Mouse (Mus musculus) myocyte (in vitro differentiated cells): Measurements from ENCODE around the gene Acadvl.

ENCODE experiments used
- CEBPB ChIP-seq: IDR thresholded peaks from 2 replicates; pipeline ENCODE4 v1.6.1; 2011; ENCODE audit warnings: mild to moderate bottlenecking, moderate library complexity; ENCODE audit not compliant: poor library complexity, insufficient read depth, severe bottlenecking
- E2F4 ChIP-seq: IDR thresholded peaks from one replicate; pipeline ENCODE4 v1.6.1; 2011; ENCODE audit warnings: mild to moderate bottlenecking, control low read depth, moderate library complexity; ENCODE audit not compliant: insufficient read depth
- MAX ChIP-seq: IDR thresholded peaks from one replicate; pipeline ENCODE4 v1.6.1; 2011; ENCODE audit warnings: low read depth, mild to moderate bottlenecking, control low read depth
- MYOD1 ChIP-seq, 3 experiments: IDR thresholded peaks; one replicate each; pipeline ENCODE4 v1.6.1; 2011; ENCODE audit warnings: control low read depth in 2 of 3, low read depth in 2 of 3, mild to moderate bottlenecking in 2 of 3, moderate library complexity in 1 of 3; ENCODE audit not compliant: insufficient read length in 2 of 3, control insufficient read depth in 1 of 3
- MYOG ChIP-seq, 3 experiments: IDR thresholded peaks; one replicate each; pipeline ENCODE4 v1.6.1; 2011; ENCODE audit warnings: control low read depth in 2 of 3, low read depth in 2 of 3, mild to moderate bottlenecking in 2 of 3; ENCODE audit not compliant: insufficient read length in 2 of 3, control insufficient read depth in 1 of 3, insufficient read depth in 1 of 3
- POLR2A ChIP-seq: IDR thresholded peaks from one replicate; pipeline ENCODE4 v1.6.1; 2011; ENCODE audit warnings: low read depth, mild to moderate bottlenecking, control low read depth, moderate library complexity; ENCODE audit not compliant: insufficient read length
- POLR2AphosphoS2 ChIP-seq: IDR thresholded peaks from one replicate; pipeline ENCODE4 v1.6.1; 2011; ENCODE audit warnings: low read depth, control low read depth; ENCODE audit not compliant: insufficient read length
- REST ChIP-seq: IDR thresholded peaks from one replicate; pipeline ENCODE4 v1.6.1; 2011; ENCODE audit warnings: mild to moderate bottlenecking, control low read depth, moderate library complexity; ENCODE audit not compliant: insufficient read depth, insufficient read length
- SRF ChIP-seq: IDR thresholded peaks from one replicate; pipeline ENCODE4 v1.6.1; 2011; ENCODE audit warnings: low read depth; ENCODE audit not compliant: control insufficient read depth, insufficient read length
- TCF12 ChIP-seq: IDR thresholded peaks from one replicate; pipeline ENCODE4 v1.6.1; 2011; ENCODE audit warnings: mild to moderate bottlenecking, control low read depth; ENCODE audit not compliant: poor library complexity, insufficient read depth, severe bottlenecking
- TCF3 ChIP-seq: IDR thresholded peaks from one replicate; pipeline ENCODE4 v1.6.1; 2011; ENCODE audit warnings: low read depth, control low read depth; ENCODE audit not compliant: insufficient read length
- USF1 ChIP-seq: IDR thresholded peaks from one replicate; pipeline ENCODE4 v1.6.1; 2011; ENCODE audit warnings: low read depth, mild to moderate bottlenecking, control low read depth, moderate library complexity

GRCm38 (mm10) chr11:69970222-69970621 is 45.0 kb downstream of the Acadvl start:
- no peak for TF ChIP-seq CEBPB
- TF ChIP-seq TCF12, result no peak
- TF ChIP-seq POLR2A, result no peak
- no peak for TF ChIP-seq USF1
- no peak for TF ChIP-seq REST
- no peak for TF ChIP-seq MAX
- TF ChIP-seq E2F4, result no peak
- TF ChIP-seq SRF, result no peak
- no peak for TF ChIP-seq POLR2AphosphoS2
- no peak for TF ChIP-seq MYOD1 (IDR thresholded peaks at IDR 0.05; ENCODE audit: control insufficient read depth in 1 of 3, insufficient read length in 2 of 3, low read depth in 2 of 3)
- TF ChIP-seq TCF3, result no peak
- TF ChIP-seq MYOG (IDR thresholded peaks at IDR 0.05; ENCODE audit: control insufficient read depth in 1 of 3, insufficient read depth in 1 of 3, insufficient read length in 2 of 3, low read depth in 2 of 3), result no peak
